Mouse (Mus musculus): Measurements from ENCODE around the gene Zdhhc17.

Gene Zdhhc17

DNA sequence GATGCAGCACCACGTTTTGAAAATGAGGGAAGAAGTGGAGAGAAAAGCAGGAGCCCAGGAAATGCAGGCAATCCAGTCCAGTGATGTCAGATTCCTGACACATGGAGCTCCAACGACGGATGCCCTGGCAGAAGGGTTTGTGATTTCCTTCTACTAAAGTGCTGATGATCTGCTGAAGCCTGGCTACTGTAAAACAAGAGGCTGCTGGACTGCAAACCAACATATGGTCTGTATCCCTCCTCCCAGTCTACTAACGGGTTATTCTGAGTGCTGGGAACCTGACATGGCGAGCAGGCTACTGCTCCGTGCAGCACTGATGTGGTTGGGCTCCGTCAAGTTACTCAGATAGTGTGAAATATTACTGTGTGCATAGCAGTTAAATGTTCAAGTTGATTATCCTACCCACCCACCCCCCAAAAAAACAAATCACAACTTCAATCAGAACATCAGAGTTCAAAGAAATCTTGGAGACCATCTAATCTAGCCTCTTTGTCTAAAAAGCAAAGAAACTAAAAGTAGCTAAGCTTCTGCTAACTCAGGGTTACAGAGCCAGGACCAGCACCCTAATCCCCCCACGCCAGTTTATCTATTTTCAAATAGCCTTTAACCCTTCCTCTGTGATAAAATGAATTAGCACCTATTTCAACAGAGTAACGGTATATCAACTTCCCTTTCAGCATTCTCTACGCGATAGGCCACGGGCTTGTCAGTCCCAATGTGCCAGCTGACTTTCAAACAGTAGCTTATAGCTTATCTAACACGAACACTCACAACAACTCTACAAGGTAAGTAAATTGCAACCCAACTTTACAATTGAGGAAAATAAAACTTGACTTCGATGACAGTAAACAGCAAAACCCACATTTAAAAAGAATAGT is 4.1 kb downstream of the Zdhhc17 start:
- no peak for DNase-seq (ENCODE audit: low spot score in 2 of 2)

DNA sequence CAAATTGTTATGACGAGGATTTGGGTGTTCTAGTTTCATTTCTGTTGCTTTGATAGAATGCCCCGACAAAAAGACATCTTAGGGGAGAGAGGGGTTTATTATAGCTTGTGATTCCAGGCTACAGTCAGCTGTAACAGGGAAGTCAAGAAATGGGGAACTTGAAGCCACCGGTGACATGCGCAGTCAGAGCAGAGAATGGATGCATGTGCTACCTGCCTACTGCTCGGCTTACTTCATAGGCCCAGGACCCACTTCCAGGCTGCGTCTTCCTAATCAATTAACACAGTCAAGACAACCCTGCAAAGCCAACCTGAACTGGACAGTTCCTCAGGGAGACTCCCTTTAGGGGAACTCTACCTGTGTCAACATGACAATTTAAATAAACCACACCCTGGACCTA is 5.7 kb downstream of the Zdhhc17 start:
- DNase-seq (ENCODE audit: low spot score in 2 of 2) = no peak

DNA sequence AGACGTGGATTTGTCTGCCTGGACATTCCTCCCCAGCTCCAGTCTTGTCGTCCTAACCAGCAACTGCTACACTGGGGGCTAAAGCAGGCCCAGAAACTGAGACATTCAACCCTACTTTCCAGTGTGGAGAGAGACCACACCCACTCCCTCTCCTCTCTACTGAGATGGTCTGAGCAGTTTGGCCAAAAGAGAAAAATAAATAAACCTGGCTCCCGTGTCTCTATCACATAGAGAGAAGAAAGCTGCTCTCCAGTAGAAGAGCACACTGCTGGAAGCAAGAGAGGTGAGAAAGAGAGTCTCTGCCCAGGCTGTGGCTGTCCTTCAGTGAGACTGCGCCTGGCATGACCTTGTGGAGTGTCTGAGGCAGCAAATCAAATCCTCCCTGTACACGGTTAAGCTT is 10.7 kb downstream of the Zdhhc17 start:
- DNase-seq (ENCODE audit: low spot score in 2 of 2) = no peak

DNA sequence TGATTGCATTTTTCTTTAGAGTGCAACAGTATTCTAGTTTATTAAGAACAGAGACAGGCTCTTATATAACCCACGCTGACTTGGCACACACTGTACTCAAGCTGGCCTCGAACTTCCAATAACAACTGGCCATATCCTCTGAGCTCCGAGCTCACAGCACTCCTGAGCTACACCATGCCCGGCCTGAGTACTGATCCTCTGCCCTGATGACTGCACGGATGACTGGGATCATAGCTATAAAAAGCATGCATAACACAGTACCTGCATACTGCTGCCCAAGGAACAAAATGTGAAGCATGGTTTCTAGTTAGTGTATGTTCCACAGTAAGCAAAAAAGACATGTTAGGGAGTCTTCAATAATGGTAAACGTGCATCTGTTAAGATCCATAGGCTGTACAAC is 12.8 kb downstream of the Zdhhc17 start:
- no peak for DNase-seq (ENCODE audit: low spot score in 2 of 2)

DNA sequence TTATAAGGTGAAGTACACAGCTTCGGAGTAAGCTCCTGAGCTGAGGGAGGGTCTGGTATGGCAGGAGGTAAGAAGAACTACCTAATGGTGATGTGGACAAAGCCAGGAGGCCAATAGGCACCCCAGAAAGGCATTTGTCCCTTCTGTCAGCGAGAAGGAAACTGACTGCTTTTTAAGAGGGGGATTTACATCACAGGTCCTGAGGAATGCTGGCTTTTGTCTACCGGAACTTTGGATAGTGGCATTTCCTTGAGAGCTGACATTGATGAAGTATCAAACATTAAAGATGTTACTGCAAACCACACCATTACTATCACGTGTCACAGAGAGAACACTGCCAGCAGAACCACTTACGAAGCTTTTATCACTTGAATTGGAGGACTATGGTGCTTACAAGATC is 15.2 kb downstream of the Zdhhc17 start:
- DNase-seq (ENCODE audit: low spot score in 2 of 2) = no peak

DNA sequence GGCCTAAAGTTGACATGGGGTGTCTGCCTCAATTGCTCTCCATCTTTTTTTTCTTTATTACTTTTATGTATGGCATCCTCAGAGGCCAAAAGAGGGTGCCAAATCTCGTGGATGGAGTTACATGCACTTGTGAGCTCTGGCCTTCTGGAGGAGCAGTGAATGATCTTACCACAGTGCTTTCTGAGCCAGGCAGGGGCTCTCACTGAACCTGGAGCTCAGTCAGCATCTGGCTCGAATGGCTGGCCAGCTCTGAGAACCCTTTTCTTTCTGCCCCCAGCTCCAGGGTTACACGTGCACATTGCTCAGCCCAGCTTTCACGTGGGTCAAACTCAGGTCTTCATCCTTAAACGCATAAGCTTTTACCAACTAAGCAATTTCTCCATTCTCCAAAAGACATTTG is 16.7 kb downstream of the Zdhhc17 start:
- no peak for DNase-seq (ENCODE audit: low spot score in 2 of 2)

DNA sequence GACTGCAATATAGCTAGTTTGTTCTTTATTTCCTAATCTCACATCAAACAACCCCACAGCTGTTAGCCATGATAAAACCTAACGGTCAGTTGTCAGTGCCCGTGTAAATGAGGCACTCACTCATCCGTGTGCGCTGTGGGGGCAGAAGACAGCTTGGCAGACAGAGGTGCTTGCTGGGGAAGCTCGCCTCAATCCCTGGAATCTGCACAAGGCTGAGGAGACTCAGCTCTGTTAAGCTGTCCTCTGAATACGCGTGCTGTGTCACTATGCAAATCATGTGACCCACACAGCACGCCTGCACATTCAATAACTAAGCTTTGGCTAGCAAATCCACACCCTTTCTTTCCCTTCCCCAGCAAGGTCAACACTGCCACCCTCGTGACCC is 17.9 kb downstream of the Zdhhc17 start:
- DNase-seq (ENCODE audit: low spot score in 2 of 2) = peak; percentile 37 to 39

DNA sequence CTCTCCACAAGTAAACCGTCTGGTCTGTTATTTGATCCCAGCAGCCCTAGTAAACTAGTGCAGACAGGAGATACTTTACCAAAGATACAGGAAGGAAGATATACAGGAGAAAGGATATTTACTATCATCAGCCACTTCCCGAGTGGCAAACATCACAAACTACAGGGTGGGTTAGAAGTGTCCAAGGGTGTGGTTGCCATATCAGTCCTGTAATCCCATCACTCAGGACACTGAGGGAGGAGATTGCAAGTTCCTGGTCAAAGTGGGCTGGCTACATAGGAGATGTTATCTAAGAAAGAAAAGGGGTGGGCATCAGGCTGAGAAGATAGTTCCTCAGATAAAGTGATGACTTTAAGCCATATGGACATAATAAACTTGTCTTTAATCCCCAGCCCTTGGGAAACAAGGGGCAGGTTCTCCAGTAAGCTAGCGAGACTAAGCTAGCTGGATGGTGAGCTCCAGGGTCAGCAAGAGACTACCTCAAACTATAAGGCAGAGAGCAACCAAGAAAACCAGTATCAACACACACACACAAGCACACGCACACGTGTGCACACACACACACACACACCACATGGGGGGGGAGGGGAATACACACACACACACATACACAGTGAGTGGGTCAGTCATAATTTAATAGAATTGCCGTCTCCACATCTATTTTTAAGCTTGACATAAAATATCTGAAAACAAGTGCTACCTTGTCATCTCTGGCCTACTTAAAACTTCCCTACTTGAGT is 18.5 kb downstream of the Zdhhc17 start:
- DNase-seq (ENCODE audit: low spot score in 2 of 2) = no peak

DNA sequence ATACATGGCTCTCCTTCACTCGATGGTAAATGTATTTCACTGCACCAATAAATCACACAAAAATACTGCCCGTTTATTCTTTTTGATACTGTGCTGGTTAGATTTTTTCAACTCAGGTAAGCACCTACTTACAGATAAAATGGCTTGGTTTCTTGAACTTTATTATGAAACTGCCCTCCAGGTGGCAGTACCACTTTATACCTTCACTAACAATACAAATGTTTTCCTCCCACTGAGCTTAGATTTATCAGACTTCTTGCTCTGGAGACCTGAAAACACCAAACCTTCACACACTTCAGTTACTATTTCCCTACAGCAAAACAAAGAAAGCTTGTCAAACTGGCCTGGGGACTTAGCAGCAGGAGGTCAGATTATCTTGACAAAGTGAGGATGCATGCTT is 20.2 kb downstream of the Zdhhc17 start:
- peak in 1 of 2 experiments; percentile 33 for DNase-seq (ENCODE audit: low spot score in 2 of 2)

DNA sequence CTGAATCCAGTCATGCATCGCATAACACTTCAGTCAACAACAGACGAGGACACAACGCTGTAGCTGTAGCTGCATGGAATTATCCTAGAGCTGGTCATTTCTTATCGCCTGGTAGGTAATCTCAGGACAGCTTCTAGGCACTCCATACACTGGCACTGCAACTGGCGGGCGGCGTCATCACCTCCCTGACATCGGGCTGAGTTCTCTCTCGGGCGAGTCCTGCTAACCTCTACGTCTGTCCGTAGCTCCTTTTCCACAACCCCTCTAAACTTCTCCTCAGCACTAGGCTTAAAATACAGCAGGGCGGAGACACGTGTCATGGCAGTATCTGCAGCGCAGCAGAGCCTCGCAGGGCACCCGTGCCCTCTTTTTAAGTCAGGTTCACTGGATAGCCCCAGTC is 23.3 kb downstream of the Zdhhc17 start:
- DNase-seq (ENCODE audit: low spot score in 2 of 2) = no peak

DNA sequence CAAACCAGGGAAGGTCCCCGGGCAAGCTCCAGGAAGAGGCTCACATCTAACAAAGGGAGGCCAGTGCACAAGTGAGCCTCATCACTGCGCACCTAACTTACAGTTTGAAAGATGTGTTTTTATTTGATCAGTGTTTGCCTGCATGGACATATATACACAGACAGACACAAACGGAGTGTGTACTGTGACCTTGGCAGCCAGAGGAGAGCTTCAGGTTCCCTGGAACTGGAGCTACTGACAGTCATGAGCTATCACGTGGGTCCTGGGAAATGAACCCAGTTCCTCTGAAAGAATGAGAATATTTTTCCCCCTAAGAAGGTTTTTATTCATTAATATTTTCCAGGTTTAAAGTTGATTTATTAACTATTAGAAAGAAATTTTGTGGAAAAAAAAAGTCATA is 27.2 kb downstream of the Zdhhc17 start:
- DNase-seq (ENCODE audit: low spot score in 2 of 2) = no peak

DNA sequence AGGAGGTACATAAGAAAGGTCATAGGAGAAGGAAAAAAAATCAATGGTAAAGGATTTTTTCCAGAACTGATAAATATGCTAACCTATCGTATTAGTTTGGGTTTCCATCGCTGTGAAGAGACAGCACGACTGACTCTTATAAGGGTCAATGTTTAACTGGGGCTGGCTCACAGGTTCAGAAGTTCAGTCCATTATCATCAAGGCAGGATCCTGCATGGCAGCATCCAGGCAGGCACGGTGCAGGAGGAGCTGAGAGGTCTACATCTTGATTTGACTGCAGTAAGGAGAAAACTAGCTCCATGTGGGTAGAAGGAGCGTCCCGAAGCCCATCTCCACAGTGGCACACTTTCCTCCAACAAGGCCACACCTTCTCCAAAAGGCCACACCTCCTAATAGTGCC is 29.5 kb downstream of the Zdhhc17 start:
- no peak for DNase-seq (ENCODE audit: low spot score in 2 of 2)

DNA sequence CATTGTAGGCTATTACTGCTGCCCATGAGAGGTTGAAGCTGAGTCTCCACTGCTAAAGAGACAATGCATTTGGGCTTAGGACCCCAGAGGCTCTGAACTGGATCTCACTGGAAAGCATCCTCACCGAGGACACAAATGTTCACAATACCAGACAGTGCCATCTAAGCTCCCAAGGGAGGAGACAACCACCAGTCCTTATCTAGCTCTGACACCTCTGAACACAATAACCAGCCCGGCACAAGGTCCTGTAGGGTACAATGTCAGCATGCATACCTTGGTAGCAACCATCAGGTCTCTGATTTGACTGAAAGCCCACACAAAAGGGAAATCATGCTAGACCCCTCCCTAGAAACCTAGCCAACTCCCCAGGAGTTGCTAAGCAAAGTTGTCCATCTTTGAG is 30.5 kb downstream of the Zdhhc17 start:
- no peak for DNase-seq (ENCODE audit: low spot score in 2 of 2)

DNA sequence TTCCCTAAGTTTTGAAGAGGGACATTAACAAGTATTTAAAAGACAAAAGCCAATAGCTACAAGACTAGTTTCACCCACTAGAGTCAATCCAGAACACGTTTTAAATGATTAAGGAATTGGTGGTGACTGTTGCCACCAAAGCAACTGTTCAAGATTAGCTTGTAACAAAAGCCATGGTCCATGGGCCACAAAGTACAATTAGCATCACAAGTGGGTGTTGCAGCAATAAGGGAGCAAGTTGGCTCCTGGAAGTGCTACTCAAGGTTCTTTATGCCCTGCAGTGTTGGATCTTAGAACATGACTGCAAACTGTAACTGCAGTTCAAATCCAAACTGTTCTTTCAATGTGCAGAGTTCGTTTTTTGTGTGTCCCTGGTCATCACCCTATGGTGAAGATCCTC is 32.6 kb downstream of the Zdhhc17 start:
- DNase-seq (ENCODE audit: low spot score in 2 of 2) = no peak

DNA sequence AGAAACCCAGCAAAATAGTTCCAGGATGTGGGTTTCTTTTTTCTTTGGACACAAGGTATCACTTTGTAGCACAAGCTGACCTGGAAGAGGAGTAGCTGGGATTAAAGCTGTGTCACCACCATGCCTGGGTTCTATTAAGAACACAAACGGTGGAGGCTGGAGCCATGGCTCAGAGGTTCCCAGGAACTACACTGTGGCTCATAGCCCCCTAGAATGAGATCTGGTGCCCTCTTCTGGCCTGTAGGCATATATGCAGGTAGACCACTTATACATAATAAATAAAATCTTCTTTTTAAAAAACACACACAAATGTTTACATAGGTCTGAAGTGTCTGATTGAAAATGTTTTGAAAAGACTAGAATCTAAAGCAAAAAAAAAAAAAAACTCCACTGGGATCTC is 33.9 kb downstream of the Zdhhc17 start:
- DNase-seq (ENCODE audit: low spot score in 2 of 2) = peak in 1 of 2 experiments; percentile 41

DNA sequence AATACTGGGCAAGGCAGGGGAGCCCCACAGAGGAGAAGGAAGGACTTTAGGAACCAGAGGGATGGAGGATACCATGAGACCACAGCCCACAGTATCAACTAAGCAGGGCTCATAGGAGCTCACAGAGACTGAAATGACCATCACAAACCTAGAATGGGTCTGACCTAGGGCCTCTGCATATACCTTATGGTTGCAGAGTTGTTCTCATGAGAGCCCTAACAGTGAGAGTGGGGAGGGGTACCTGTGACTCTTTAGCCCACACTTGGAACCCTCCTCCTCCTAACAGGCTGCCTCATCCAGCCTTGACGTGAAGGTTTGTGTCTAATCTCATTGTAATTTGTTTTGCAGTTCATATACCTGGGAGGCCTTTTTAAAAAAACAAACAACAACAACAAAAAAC is 35.1 kb downstream of the Zdhhc17 start:
- no peak for DNase-seq (ENCODE audit: low spot score in 2 of 2)

DNA sequence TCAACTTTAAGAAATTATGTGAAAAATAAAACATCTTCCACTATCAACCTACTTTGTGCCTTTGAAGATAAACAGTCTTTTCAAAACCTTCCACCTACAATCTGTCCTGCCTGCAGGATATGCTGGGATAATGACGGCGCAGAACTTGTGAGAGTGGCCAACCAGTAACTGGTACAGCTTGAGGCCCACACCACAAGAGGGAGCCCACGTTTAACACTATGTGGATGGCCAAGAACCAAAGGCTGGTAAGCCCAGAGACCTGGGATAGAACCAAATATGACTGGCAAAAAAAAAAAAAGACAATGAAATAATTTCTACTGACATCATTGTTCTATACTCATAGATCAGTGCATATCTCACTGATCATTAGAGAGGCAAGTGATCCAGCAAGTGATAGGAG is 35.5 kb downstream of the Zdhhc17 start:
- DNase-seq (ENCODE audit: low spot score in 2 of 2) = peak; percentile 53 to 69

DNA sequence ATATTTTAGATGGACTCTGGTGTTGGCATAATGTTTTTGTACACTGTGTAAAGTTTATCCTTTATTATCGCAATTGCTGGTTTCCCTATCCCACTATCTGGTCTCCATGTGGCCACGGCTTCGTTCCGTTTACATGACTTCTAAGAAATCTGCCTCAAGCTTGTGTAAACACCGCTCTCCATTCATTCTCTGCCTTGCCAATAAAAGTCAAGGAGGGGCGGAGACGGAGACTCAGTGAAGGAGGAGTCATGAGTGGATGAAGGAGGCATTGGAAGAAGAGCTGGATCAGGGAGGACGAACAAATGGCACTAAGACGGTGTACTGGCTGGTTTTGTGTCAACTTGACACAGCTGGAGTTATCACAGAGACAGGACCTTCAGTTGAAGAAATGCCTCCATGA is 37.9 kb downstream of the Zdhhc17 start:
- DNase-seq (ENCODE audit: low spot score in 2 of 2) = no peak

DNA sequence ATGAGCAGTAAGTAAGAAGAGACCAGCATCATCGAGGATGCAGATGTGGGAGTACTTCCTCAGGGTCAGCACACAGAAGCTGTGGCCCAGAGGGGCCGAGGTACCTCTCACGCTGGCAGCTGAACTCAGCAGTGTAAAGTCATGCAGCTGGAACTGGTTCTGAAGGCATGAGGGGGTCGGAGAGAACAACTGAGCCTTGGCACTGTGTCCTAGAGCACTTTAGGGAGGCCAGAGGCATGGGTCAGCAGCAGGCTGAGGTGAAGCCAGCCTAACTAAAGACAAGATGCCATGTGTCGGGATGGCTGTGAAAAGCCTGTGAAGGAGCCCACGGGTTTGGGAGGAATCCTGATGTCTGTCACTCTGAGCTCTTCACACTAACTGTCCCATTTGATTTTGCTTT is 38.5 kb downstream of the Zdhhc17 start:
- DNase-seq (ENCODE audit: low spot score in 2 of 2) = no peak

DNA sequence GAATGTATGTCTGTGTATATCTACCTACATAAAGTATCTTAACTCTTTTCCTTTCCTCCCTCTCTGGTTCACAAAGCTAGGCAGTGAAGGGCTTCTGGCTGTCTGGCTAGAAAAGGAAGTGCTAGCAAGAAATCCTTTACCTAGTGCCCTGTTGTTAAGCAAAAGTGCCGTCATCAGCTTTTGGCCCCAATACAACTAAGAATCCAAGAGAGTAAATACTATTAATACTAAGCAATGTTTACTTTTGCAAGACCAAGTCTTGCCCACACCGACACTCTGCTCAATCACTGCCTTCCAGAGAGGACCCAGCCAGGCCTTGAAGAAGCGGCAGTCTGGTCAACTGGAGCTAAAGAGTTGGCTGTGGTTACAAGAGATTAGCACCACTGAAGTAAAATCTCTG is 38.9 kb downstream of the Zdhhc17 start:
- DNase-seq (ENCODE audit: low spot score in 2 of 2) = no peak

DNA sequence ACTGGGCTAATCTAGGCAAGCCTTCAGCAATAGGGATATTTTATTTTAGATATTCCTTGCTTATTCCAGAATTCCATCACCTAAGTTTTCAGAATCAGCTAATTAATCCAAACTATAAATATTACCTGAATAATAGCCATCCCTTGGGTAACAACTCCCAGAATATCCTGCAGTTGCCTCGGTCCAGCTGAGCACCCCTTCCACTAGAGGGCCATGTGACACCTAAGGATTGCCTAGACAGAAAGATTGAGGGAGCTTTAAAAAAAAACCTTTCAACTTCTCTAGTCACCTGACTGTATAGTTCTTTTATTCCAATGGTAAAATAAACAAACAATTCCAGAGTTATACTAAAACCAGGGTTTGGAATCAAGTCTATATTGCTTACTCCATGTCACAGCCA is 47.8 kb downstream of the Zdhhc17 start:
- no peak for DNase-seq (ENCODE audit: low spot score in 2 of 2)

DNA sequence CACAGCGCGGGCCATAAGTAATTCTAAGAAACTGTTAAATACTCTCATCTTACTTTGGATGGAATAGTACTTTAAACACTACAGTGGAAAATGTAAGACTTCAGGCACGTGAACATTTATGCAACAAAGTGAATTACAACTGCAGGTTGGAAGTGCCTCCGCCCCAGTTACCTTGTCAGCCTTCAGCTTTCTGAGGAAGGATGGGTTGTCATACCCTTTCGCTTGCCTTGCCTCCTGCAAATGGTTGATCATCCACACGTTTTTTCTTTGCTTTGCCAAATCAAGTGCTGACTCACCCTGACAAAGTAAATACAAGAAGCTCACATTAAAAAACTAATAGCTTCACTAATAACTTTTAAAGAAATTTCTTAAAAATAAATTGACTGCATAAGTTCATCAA is 49.1 kb downstream of the Zdhhc17 start:
- no peak for DNase-seq (ENCODE audit: low spot score in 2 of 2)

DNA sequence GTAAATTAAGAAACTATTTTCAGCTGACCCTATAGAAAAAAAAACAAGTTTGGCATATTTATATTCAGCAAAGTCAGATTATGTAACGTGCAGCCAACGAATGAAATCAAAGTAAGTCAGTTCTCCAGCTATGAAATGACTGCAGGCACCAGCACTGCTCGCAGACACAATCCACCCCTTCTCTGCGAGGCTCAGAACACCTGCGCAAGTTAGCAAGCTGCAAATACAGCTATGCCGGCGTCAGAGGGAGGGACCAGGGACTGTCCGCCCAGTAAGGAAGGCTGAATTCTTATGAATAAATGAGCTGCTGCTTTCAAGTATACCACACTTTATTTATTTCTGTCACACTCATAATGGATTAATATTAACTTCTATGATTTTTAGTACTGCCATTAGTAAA is 50.2 kb downstream of the Zdhhc17 start:
- peak in 1 of 2 experiments; percentile 41 for DNase-seq (ENCODE audit: low spot score in 2 of 2)
